Mouse (Mus musculus) C2C12 (cell line): Measurements from ENCODE around the gene Wfdc10.

Experiments used
- CTCF ChIP-seq: IDR thresholded peaks from one replicate; pipeline ENCODE4 v1.5.1; 2011; ENCODE audit not compliant: control insufficient read depth, insufficient read depth, insufficient read length
- MAX ChIP-seq: IDR thresholded peaks from one replicate; pipeline ENCODE4 v1.6.1; 2011; ENCODE audit warnings: mild to moderate bottlenecking, control low read depth
- USF1 ChIP-seq: IDR thresholded peaks from one replicate; pipeline ENCODE4 v1.6.1; 2011; ENCODE audit warnings: low read depth, mild to moderate bottlenecking, control low read depth, moderate library complexity

GRCm38 (mm10) chr2:164701761-164702160, 45.9 kb downstream of the Wfdc10 start:
- TF ChIP-seq CTCF = no peak
- no peak for TF ChIP-seq MAX
- no peak for TF ChIP-seq USF1
